Mouse (Mus musculus) adrenal gland, postnatal 10 days (tissue): Measurements from ENCODE around the gene Zfp273. TPM values are rescaled to one million over a fixed set of nuclear protein-coding genes. Genes with fewer than 3 reads are reported as not detected.
"Not testable (repeated sequence)": the region's sequence is repeated elsewhere in the genome, so short reads cannot be mapped to it uniquely, and the experiment has no call there.

Source experiments
- DNase-seq: peaks from one replicate; pipeline ENCODE4 v3.0.0; 2021; ENCODE audit warnings: mixed read lengths
- long read RNA-seq, 2 experiments: library from polyadenylated mRNA; stranded (forward); transcript quantifications; one replicate each; pipeline ENCODE4 v2.0.0; 2021
- total RNA-seq, 2 experiments: library from RNA; stranded (reverse); gene quantifications; 2 replicates each; pipeline ENCODE4 v1.2.3; 2021

Zfp273 gene
- 1 to 10 TPM; 3.5 to 5.5 TPM for total RNA-seq
- long read RNA-seq, experiment 1, partial matches to known transcripts, result 0 of 2 reads
- long read RNA-seq, experiment 1, other reads (novel, unspliced or antisense), result 2 of 2 reads
- long read RNA-seq, experiment 2, partial matches to known transcripts, result 0 of 1 reads
- long read RNA-seq, experiment 2, other reads (novel, unspliced or antisense), result 0 of 1 reads

DNA sequence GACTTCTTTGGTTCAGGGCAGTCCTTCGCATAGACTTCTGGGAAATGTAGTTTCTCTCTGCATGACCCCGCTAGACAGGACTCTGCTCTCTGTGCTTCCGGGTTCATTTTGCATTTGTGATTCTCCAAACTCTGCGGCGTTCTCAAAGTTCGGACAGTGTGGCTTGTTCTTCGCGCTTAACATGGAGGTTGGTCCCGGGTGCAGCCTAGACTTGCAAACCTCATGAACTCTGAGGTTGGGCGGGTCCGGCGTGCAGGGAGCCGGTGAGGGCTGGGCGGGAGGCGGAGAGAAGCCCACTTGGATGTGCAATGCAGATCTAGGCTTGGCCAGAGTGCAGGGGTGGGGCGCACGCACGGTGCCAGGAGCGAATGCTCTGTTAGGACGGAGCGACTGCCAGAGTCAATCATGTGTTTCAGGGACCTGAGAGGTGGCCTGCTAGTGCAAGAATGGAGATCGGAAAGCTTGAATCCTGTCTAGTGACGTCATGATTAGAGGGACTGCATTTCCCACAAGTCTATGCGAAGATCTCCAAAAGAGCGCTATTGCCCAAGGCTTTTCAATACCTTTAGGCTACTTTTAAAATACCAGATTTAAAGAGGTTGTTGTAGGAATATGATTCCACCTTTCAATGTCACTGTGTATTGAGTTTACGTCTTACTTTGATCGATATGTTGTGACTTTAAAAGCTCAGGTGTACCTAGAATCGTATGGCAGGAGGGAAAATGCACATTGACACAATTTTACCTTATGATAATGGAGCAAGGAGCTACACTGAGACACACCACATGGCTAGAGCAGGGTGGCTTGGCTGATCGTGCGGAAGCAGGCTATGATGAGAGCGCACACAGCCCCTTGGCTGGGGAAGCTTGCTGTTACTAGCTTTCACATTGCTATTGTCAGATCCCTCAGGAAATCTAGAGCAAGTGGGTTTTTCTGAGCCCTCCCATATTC is at the start of gene Zfp273:
TSS of gene Zfp273 (plus strand) at position 31 of the 951 bp plus-strand sequence.
- peak; percentile 81 for DNase-seq

DNA sequence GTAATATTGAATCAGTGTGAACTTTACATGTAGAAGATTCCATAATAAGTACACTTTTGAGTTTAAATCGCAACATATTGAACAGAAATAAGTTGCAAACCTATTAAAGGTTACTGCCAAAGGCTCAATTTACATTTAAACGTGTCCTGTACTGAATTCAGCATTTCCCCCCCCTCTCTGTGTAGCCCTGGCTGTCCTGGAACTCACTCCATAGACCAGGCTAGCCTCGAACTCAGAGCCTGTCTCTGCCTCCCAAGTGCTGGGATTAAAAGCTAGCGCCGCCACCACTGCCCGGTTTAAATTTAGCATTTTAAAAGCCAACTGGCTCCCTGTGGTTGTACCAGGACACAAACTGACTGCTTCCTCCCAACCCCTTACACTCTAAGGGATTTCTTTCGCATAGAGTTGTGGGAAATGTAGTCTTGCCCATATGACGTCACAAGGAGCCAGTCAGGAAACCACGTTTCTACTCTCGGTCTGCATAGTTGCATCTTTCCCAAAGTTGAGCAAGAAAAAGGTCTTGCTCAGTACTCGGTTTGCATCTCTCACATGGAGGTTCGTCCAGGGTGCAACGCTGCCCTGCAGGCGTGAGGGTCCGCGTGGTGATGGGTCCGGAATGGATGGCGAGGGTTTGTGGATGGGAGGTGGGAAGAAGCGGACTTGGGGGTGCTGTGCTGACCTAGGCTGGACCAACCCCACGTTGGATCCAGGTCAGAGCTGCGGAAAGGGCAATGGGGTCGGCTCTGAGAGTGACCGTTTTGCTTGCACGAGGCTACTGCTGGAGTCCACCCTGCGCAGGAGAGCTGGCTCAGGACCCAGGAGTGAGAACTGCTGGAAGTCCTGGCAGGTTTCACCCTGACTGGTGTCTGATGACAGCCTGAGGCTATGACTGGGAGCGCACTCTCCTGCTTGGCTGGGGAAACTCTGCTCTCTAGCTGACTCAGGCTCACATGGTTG is 34.0 kb upstream of the Zfp273 start, which contains the start of gene Zfp493:
TSS of gene Zfp493 (plus strand) at position 429 of the 957 bp plus-strand sequence.
- DNase-seq, result peak; percentile 77

DNA sequence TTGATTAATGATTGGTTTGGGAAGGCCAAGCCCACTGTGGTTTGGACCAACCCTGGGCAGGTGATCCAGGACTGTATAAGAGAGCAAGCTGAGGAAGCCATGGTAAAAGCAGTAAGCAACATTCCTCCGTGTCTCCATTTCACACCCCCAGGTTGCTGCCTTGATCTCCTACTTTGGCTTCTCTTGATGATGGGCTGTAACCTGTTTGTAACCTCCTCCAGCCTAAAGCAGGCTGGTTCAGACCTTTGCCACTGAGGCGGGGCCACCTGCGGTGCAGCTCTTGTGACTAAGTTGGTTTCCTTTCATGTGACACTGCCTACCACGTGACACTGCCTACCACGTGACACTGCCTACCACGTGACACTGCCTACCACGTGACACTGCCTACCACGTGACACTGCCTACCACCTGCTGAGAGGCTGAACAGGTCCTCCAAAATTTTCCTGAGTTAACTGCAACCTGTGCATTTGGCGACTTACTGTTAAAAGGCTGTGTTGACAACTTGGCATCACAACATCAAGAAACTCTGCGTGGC is 21.6 kb upstream of the Zfp273 start:
- DNase-seq, result no peak

DNA sequence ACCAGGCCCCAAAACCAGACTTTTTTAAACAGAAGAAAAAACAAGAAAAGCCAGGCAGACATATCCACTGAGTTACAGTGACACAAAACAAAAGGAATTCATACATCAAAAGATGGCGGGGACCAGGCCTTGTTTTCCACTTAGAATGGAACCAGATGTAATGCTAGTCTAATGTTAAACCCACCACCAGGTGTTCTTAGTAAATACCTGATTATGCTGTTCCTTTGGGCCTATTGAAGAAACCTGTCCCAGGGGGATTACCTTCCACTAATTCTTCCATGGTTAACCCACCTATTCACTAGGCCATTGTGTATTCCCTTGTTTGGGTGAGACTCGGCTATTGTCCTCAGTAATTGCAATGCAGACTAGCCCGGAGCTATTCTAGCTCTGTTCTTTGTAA is 14.9 kb upstream of the Zfp273 start:
- DNase-seq, result no peak

DNA sequence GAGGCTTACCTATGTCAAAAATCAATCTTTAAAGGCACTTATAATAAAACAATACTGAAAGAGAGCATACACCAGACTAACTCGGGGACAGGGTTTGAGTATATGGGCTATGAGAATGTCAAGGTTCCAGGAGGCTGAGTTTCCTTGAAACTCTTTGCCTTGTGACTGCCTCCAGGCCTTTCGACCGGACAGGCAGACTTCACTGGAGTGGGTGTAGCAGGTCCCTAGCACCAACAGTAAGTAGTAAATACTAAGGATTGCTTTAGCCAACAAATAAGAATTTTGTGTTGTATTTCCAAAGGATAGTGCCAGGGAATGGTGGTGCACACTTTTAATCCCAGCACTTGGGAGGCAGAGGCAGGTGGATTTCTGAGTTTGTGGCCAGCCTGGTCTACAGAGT is 14.4 kb upstream of the Zfp273 start:
- not testable (repeated sequence) for DNase-seq

DNA sequence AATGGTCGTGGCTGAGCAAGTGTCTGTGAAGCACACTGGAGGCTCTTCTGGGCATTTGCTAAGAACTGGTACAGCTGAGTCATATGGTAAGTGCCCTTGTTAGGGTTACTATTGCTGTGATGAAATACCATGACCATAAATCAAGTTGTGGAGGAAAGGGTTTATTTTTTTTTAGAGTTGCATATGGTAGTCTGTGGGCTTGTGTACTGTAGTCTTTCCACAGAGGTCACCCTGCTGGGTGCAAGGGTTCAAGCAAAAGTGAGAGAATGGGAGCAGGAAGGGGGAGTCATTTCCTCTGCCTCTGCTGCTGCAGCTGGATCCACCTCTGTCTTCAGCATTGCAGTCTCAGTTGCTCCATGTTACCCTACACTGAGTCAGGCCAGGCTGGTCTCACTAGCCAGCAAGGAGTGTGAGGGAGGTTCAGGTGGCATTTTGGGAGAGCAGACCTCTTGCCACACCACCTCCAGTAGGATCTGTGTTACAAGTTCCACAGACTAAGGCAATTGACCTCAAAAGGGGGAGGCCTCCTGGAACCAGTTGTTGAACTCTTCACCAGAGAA is 1.8 kb upstream of the Zfp273 start:
- DNase-seq, result no peak

DNA sequence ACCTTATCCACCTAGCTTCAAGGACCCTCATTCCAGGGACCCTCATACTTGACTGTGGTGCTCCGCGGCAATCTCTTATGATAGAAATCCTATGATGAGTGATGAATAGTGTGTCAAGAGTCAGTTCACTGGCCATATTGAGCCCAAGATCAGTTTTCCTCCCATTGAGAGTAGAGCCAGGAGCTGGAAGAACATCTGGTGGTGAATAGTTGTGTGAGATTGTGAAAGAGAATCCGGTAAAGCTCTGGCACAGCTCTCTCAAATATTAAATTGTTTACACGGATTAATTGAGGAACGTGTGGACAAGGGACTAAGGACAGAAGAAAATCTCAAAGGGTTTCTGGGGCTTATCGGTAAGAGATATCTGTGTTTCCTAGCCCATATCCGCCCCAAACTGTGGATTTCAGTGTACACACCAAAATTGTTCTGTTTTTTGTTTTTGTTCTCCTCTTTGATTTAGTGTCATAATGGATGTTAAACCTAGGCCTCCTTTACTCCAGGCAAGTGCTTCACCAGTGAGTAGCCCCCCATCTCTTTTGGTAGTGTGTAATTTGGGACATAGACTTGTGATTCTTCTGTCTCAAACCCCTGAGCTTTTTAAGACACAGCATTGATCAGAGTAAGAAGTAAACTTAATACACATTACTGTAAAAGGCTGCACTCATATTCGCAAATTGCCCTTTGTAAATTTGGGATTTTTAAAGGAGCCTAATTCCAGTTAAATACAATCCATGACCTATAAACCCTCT is 405 bp upstream of the Zfp273 start:
- no peak for DNase-seq

DNA sequence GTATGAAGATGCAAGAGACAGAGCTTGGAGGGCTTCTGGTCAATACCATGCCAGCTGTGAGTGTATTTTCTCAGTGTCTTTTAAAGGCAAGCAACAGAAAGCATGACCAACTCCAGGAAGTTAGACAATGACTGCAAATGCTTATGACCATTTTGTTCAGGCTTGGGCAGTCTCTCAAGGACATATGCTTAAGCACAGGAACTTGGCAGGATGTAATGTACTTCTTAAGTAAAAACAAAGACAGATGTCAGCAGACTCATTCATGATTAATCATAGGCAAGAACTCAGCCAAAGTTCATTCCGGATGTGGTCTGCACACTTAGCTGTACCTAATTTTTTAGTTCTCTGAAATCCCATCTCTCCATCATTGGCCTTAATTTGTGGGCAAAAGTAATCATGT is 5.1 kb downstream of the Zfp273 start:
- no peak for DNase-seq

DNA sequence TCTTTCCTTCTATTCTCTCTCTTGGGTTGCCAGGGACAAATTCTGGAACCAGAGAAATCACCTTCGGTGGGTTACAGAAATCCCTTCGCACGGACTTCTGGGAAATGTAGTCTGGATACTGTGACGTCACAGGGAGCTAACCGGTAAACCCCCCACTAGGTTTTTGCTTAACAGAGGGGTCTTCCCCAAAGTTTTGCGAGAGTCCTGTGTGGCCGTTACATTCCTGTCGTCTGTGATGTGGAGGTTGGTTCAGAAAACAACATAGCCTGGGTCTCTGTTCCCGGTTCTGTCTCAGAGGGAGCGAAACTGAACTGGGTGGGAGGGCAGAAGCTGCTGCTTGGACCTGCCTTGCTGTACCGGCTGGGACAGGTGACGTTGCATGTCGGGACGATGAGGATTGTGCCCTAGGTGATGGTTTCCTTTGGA is 17.4 kb downstream of the Zfp273 start, which contains the start of gene Gm10037:
TSS of gene Gm10037 (plus strand) at position 196 of the 426 bp plus-strand sequence.
- peak; percentile 71 for DNase-seq

DNA sequence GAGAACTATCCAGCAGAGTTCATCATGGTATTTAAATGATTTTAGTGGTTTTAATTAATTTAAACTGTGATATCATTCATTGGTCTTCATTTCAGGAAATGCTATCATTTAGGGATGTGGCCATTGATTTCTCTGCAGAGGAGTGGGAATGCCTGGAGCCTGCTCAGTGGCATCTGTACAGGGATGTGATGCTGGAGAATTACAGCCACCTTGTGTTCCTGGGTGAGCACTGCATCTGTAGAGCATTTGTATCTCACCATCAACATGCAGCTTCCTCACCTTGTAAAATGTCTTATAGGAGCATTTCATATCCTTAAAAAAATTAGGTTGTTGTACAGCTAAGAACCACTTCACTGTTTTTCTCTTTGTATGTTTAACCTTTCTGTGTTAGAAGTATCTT is 19.6 kb downstream of the Zfp273 start:
- DNase-seq, result not testable (repeated sequence)

DNA sequence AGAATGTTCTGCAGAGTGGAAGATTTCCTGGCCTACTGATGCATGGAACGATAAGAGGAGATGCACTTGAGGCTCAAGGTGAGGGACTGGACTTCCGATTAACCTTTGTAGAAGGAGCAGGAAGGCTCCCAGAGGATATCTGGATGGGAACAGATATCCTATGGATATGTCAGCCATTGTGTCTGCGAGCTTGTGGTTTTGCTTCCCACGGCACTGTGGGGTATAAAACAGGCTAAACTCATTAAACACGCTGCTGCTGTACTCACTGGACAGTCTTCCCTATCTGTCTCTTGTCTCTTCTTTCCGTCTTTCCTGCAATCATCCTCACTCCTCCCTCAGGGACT is 30.2 kb downstream of the Zfp273 start:
- DNase-seq, result no peak

DNA sequence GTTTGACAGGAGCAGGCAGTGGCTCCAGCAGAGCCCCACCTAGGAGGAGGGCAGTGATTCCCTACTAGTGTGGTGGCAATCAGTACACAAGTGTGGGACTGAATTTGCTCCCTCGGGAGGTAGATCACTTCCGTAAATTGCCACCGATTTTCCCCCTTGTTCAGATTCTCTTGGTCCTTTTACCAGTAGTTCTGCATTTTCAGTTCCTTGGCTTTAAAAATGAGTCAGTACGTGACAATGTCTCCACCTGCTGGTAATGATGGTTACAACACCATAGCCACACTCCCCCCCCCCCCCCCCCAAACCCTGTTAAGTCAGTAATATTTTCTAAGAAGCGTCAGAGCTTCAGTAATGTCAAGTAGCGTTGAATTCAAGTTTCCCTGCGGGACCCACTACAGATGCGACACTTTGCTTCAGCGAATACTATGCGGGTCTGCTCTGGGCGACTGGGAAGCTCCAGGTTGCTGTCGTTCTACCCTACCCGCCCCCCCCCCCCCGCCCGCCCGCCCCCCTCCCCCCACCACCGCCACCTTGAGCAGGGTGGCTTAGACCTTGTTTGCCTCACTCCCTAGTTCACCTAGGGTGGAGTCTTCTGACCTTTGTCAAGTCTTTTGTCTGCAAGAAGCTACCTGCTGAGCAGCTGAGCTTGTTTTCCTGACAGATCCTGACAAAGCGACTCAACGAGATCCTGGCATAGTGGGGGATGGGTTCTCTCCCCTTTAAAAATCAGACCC is 30.7 kb downstream of the Zfp273 start:
- peak; percentile 68 for DNase-seq

DNA sequence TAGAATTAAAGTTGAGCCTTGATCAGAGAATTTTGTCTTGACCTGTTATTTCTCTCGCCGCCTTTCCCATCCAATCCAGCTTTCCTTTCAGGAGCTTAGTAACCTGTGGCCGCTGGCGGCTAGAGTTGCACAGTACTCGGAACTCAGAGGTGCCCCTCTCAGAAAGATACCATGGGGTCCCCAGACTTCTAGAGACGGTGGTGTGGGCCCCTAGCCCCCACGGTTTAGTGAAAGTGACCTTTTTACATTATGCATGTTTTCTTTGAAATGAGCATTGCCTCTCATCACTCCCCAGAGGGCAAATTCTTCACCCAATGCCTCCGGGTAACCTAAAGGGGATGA is 31.3 kb downstream of the Zfp273 start:
- DNase-seq, result no peak

DNA sequence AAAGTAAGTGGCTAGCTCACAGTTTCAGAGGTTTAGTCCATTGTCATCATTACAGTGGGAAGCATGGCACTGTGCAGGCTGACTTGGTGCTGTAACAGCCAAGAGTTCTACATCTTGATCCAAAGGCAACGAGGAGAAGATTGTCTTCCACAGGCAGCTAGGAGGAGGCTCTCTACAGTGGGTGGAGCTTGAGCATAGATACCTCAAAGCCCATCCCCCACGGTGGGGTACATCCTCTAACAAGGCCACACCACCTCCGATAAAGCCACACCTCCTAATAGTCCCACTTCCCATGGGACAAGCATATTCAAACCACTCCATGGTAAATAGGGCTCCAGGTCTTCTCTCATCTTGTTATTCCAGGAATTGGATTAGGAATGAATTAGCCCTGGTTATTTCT is 36.8 kb downstream of the Zfp273 start:
- no peak for DNase-seq

DNA sequence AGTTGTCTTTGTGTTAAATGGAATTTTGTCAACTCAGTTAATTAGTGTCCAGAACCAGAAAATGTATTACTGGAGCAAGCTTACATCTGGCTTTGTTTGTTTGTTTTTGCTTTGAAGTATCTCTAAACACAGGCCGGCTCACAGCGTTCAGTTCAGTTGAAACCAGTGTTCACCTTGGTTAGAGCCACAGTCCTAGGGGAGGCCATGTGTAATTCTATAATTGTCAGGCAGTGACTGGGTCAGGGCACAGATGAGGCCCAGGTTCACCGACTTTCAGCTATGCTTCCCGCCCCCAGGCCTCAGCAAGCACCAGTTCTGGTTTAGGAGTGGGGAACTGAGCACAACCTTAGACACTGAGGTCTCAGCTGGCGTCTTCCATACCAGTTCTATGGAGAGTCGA is 39.6 kb downstream of the Zfp273 start:
- no peak for DNase-seq

DNA sequence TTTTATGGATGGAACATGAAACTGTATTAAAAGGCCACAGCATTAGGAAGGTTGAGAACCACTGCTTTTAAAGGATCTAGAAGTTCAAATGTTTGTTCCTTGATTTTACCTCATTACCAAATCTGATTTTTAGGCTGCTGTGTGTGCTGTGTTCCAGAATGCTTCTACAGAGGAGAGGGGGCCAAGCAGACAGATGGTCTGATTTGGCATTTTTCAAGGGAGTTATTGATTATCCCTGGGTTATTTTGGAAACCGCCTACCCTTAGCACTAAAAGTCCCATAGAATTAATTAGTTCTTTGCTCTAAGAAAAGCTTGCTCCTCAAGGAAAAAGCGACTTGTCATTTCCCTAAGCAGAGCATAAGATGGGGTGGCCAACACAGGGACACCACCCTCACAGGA is 40.4 kb downstream of the Zfp273 start:
- no peak for DNase-seq

DNA sequence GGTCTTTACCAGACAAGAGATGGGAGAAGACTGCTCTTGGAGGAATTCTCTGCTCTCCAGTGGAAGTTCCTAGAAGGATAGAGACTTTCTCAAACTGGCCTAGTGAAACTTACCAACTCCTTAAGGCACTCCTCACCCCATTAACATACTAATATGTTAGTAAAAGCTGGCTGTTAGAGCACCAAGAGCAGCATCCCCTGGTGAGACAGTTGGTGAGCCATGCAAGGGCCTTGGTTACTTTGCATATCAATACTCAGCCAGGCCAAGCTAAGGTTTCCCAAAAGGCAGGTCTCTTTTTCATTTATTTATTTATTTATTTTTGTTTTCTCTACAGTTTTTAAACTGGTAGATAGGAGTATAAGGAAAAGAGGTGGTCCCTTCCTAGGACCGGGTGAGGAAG is 43.8 kb downstream of the Zfp273 start:
- no peak for DNase-seq

DNA sequence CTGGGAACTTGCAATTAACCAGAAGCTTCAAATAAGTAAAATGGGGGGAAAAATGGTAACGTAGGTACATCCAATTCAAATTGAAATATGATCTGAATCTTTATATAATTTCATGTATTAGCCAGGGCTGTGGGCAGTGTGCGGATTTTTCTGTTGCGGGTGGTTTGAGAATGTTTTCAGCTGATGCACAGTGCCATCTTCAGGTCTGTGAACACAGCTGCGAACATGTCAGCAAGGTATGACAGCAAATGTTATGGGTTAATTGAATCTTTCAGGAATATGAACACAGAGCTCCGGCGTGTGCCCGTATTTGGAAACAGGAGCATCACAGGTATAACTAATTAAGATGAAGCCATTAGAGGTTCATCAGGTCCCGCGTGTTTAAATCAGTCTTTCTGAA is 49.0 kb downstream of the Zfp273 start:
- DNase-seq, result no peak

DNA sequence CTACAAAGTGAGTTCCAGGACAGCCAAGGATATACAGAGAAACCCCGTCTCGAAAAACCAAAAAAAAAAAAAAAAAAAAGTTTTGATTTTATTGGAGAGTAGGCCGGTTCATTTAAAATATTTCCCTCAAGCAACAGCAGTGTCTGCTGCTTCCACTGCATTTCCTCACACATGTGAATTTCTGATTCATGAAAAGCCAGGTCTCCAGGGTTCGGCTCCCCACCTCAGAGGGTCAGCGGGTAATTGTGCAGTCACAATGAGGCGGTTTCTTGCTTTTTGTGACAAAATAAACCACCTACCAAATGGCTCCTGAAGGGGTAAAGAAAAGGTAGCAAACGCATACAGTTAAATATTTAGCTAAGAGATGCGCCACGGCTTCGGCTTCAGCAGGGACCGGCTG is 49.5 kb downstream of the Zfp273 start, which contains the start of gene BC048507:
TSS of gene BC048507 (plus strand) at position 301 of the 400 bp plus-strand sequence.
- DNase-seq, result no peak

DNA sequence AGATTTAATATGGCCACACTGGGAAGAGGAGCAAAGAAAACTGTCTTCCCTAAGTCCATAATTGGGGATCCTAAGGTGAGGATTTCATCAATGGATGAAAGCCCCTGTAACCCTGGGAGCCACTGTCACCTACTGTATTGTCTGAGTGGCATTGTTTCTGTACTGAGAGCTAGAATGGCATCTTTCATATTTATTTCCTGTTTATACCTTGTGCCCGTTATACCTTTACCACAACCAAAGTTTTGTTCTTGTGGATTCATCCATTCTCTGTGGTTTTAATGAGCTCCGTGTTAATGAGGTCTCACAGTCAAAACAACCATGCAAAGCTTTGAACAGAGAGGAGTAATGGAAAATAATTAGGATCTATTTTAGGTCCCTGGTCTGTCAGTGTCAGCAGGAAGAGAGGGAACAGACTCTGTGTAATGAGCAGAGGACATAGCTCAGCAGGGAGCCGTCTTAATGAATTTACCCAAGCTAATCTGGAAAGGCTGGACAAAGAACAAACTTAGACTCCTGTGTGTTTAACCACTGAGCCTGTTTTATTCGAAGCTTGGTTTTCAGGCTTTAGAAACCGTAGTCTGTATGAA is 51.3 kb downstream of the Zfp273 start:
- no peak for DNase-seq
